Mouse (Mus musculus) ES-E14 (cell line): Measurements from ENCODE around the gene Olfr498. TPM values are rescaled to one million over a fixed set of nuclear protein-coding genes. Genes with fewer than 3 reads are reported as not detected.

Experiments
- DNase-seq: peaks from one replicate; pipeline ENCODE4 v3.0.0-alpha.2; 2013; ENCODE audit warnings: low read depth, low spot score
- H3K27ac ChIP-seq: 2 replicates; pipeline ENCODE4 v1.5.1; 2012; ENCODE audit warnings: low read depth, mild to moderate bottlenecking, low read length, moderate library complexity, mixed read lengths; ENCODE audit not compliant: poor library complexity, insufficient read depth, severe bottlenecking
- H3K36me3 ChIP-seq: 2 replicates; pipeline ENCODE4 v1.6.1; 2012; ENCODE audit warnings: mild to moderate bottlenecking, low read length, moderate library complexity, mixed read lengths; ENCODE audit not compliant: control insufficient read depth, poor library complexity, insufficient read depth, severe bottlenecking
- H3K4me1 ChIP-seq, 2 experiments: fragments of 150-350 bp in 1 of 2; sonication (generic) in 1 of 2; 2 replicates each; pipeline ENCODE4 v1.6.1; 2012; ENCODE audit warnings: low read length in 2 of 2, mild to moderate bottlenecking in 1 of 2, mixed read lengths in 1 of 2; ENCODE audit not compliant: control insufficient read depth in 2 of 2, insufficient read depth in 2 of 2, poor library complexity in 1 of 2
- H3K4me3 ChIP-seq, 2 experiments: fragments of 150-350 bp in 1 of 2; sonication (generic) in 1 of 2; 2 replicates each; pipeline ENCODE4 v1.5.1; 2012; ENCODE audit warnings: low read length in 2 of 2, low read depth in 1 of 2, mild to moderate bottlenecking in 1 of 2, mixed read lengths in 1 of 2; ENCODE audit not compliant: insufficient read depth in 1 of 2, poor library complexity in 1 of 2, severe bottlenecking in 1 of 2
- H3K9ac ChIP-seq: 2 replicates; pipeline ENCODE4 v1.6.1; 2012; ENCODE audit warnings: low read depth, mild to moderate bottlenecking, low read length, mixed read lengths; ENCODE audit not compliant: poor library complexity, insufficient read depth, severe bottlenecking
- H3K9me3 ChIP-seq: fragments of 150-350 bp; sonication (generic); 2 replicates; pipeline ENCODE4 v1.6.1; 2012; ENCODE audit warnings: low read depth, mild to moderate bottlenecking, low read length; ENCODE audit not compliant: control insufficient read depth, insufficient read depth
- CHD2 ChIP-seq: IDR thresholded peaks from 2 replicates; pipeline ENCODE4 v1.6.1; 2014; ENCODE audit warnings: mild to moderate bottlenecking, low read depth, low read length, inconsistent platforms
- HCFC1 ChIP-seq: IDR thresholded peaks from 2 replicates; pipeline ENCODE4 v1.6.1; 2012; ENCODE audit warnings: low read length, inconsistent platforms, borderline replicate concordance; ENCODE audit not compliant: insufficient read depth
- MAFK ChIP-seq: IDR thresholded peaks from 2 replicates; pipeline ENCODE4 v1.6.1; 2014; ENCODE audit warnings: mild to moderate bottlenecking, low read depth, low read length, inconsistent platforms; ENCODE audit not compliant: insufficient read depth
- ZC3H11A ChIP-seq: IDR thresholded peaks from 2 replicates; pipeline ENCODE4 v1.6.1; 2012; ENCODE audit warnings: low read depth, mild to moderate bottlenecking, inconsistent platforms, low read length, borderline replicate concordance
- ZNF384 ChIP-seq: IDR thresholded peaks from 2 replicates; pipeline ENCODE4 v1.6.1; 2012; ENCODE audit warnings: low read depth, low read length, inconsistent platforms
- in situ Hi-C, 2 experiments: fragments of 600-800 bp; cut with MboI; formaldehyde crosslinking; loops; one replicate each; pipeline ENCODE4 v1.15.1; 2025; ENCODE audit warnings: low sequenced_read_pairs in 2 of 2, inconsistent platforms in 1 of 2; ENCODE audit not compliant: unreplicated experiment in 2 of 2
- total RNA-seq: library from RNA; depleted of rRNA; stranded (reverse); fragments of 300-350 nt; gene quantifications from 2 replicates; pipeline ENCODE4 v1.2.3, GENCODE M21; 2012; rRNA removed

The Olfr498 gene
- total RNA-seq, result not detected in 2 replicates

GRCm38 (mm10) chr7:108465026-108465425 is at the start of gene Olfr498:
Olfr498 (plus strand) TSS chr7:108465326.
- TF ChIP-seq ZC3H11A, result no peak
- no peak for TF ChIP-seq HCFC1
- no peak for TF ChIP-seq CHD2
- TF ChIP-seq MAFK, result no peak
- no peak for TF ChIP-seq ZNF384
- H3K4me3 ChIP-seq, result no peak within 1 kb of the TSS
- H3K9ac ChIP-seq, result no peak within 1 kb of the TSS
- no peak within 1 kb of the TSS for H3K27ac ChIP-seq
- DNase-seq, result no peak
- H3K36me3 ChIP-seq, result no peaks in the 10 kb centered on the region
- H3K4me1 ChIP-seq, result no peaks in the 10 kb centered on the region
- H3K9me3 ChIP-seq, result no peaks in the 10 kb centered on the region
- in situ Hi-C loops, result no loop called here

GRCm38 (mm10) chr7:108420121-108420520 is 45.0 kb upstream of the Olfr498 start, which contains the start of gene Olfr497:
Olfr497 (plus strand) TSS chr7:108420421.
- no peak for TF ChIP-seq MAFK
- no peak for TF ChIP-seq CHD2
- TF ChIP-seq HCFC1, result no peak
- TF ChIP-seq ZNF384, result no peak
- H3K4me1 ChIP-seq, result no peaks in the 10 kb centered on the region
- no peak for DNase-seq
- H3K9me3 ChIP-seq, result no peaks in the 10 kb centered on the region
- no peak within 1 kb of the TSS for H3K27ac ChIP-seq
- in situ Hi-C loops, result no loop called here
- no peaks in the 10 kb centered on the region for H3K36me3 ChIP-seq
- no peak within 1 kb of the TSS for H3K9ac ChIP-seq
- no peak within 1 kb of the TSS for H3K4me3 ChIP-seq

Other genes with a start within 250 kb of the Olfr498 start
- gene Olfr488, start 207.0 kb upstream of the Olfr498 start, total RNA-seq, result not detected in 2 replicates
- gene Olfr490, start 176.4 kb upstream of the Olfr498 start, total RNA-seq, result not detected in 2 replicates
- gene Olfr491, start 151.9 kb upstream of the Olfr498 start, total RNA-seq, result not detected in 2 replicates
- not detected in 2 replicates for gene Olfr492, start 141.7 kb upstream of the Olfr498 start, total RNA-seq
- gene Olfr493, start 118.3 kb upstream of the Olfr498 start, total RNA-seq, result not detected in 2 replicates
- gene Olfr494, start 100.0 kb upstream of the Olfr498 start, total RNA-seq, result not detected in 2 replicates
- not detected in 2 replicates for gene Olfr495, start 72.2 kb upstream of the Olfr498 start, total RNA-seq
- gene Olfr497, start 44.9 kb upstream of the Olfr498 start, total RNA-seq, result not detected in 2 replicates
- not detected in 2 replicates for gene Olfr502, start 59.7 kb downstream of the Olfr498 start, total RNA-seq
- gene Olfr503, start 79.2 kb downstream of the Olfr498 start, total RNA-seq, result 0.36 TPM in 1 of 2 replicates, not detected in the other
- gene Olfr504, start 100.5 kb downstream of the Olfr498 start, total RNA-seq, result not detected in 2 replicates
- not detected in 2 replicates for gene Olfr506, start 145.5 kb downstream of the Olfr498 start, total RNA-seq
- gene Olfr507, start 156.5 kb downstream of the Olfr498 start, total RNA-seq, result not detected in 2 replicates
- not detected in 2 replicates for gene Olfr508, start 164.7 kb downstream of the Olfr498 start, total RNA-seq
- not detected in 2 replicates for gene Olfr509, start 186.6 kb downstream of the Olfr498 start, total RNA-seq
- gene Olfr510, start 201.1 kb downstream of the Olfr498 start, total RNA-seq, result not detected in 2 replicates
- gene Olfr512, start 248.0 kb downstream of the Olfr498 start, total RNA-seq, result not detected in 2 replicates